Mouse (Mus musculus): ENCODE results near the gene Fam57b.

- TF ChIP-seq CHD2 (IDR thresholded peaks at IDR 0.05; ENCODE audit: low read depth, low read length) (no peak), ZNF384 (IDR thresholded peaks at IDR 0.05; ENCODE audit: low read depth, low read length) (no peak), HCFC1 (IDR thresholded peaks at IDR 0.05; ENCODE audit: borderline replicate concordance, insufficient read depth, low read length) (no peak), ZC3H11A (IDR thresholded peaks at IDR 0.05; ENCODE audit: borderline replicate concordance, low read depth, low read length) (no peak)
Observed at GRCm38 (mm10) chr7:126815726-126816222, 18.3 kb downstream of the Fam57b start.

Measured in ES-E14 (cell line).